Mouse (Mus musculus): ENCODE results near the gene Mypop.

- TF ChIP-seq POLR2A (IDR thresholded peaks at IDR 0.05; ENCODE audit: insufficient read depth, low read length) (no peak), CTCF (IDR thresholded peaks at IDR 0.05; ENCODE audit: low read depth, low read length) (no peak)
Observed at GRCm38 (mm10) chr7:18965312-18965711, 25.7 kb upstream of the Mypop start.
